Mouse (Mus musculus): ENCODE results near the gene Ms4a4a.

GRCm38 (mm10) chr19:11376399-11376798, 1.1 kb downstream of the Ms4a4a start:
- no peak for TF ChIP-seq POLR2A (IDR thresholded peaks at IDR 0.05; ENCODE audit: borderline replicate concordance, extremely low read depth, low read depth, low read length)
- TF ChIP-seq CTCF (IDR thresholded peaks at IDR 0.05; ENCODE audit: insufficient read depth, low read length): no peak

All from lung, adult 2 months (tissue).